Mouse (Mus musculus) midbrain, postnatal 0 days (tissue): ENCODE data around the gene Guca1b. TPM values are rescaled to one million over a fixed set of nuclear protein-coding genes. Genes with fewer than 3 reads are reported as not detected.

Experiments used
- ATAC-seq: fragments of 200-750 bp; cut with Nextera tagmentation; 2 replicates; pipeline ENCODE4 v1.8.0; 2017; ENCODE audit warnings: moderate number of reproducible peaks, mild to moderate bottlenecking, moderate TSS enrichment, moderate library complexity; ENCODE audit not compliant: low FRiP score
- DNase-seq: peaks from one replicate; pipeline ENCODE4 v3.0.0-alpha.2; 2015; ENCODE audit warnings: low spot score
- H3K27ac ChIP-seq: fragments of 300-500 bp; sonication (generic); 2 replicates; pipeline ENCODE4 v1.5.1; 2014; ENCODE audit warnings: low read depth, mild to moderate bottlenecking, low read length, mixed read lengths
- H3K27me3 ChIP-seq: fragments of 300-500 bp; sonication (generic); 2 replicates; pipeline ENCODE4 v1.6.1; 2014; ENCODE audit warnings: low read length, control low read depth, mixed read lengths; ENCODE audit not compliant: insufficient read depth
- H3K36me3 ChIP-seq: fragments of 300-500 bp; sonication (generic); 2 replicates; pipeline ENCODE4 v1.6.1; 2014; ENCODE audit warnings: low read length, control low read depth, mixed read lengths; ENCODE audit not compliant: insufficient read depth
- H3K4me1 ChIP-seq: fragments of 300-500 bp; sonication (generic); 2 replicates; pipeline ENCODE4 v1.6.1; 2014; ENCODE audit warnings: mild to moderate bottlenecking, control low read depth, antibody characterized with exemption, low read length, mixed read lengths; ENCODE audit not compliant: insufficient read depth
- H3K4me2 ChIP-seq: fragments of 300-500 bp; sonication (generic); 2 replicates; pipeline ENCODE4 v1.6.1; 2014; ENCODE audit warnings: low read depth, mild to moderate bottlenecking, low read length, mixed read lengths; ENCODE audit not compliant: poor library complexity, severe bottlenecking
- H3K4me3 ChIP-seq: fragments of 300-500 bp; sonication (generic); 2 replicates; pipeline ENCODE4 v1.5.1; 2014; ENCODE audit warnings: low read depth, mild to moderate bottlenecking, low read length, moderate library complexity
- H3K9ac ChIP-seq: fragments of 300-500 bp; sonication (generic); replicated peaks from 2 replicates; pipeline ENCODE4 v1.6.1; 2014; ENCODE audit warnings: mild to moderate bottlenecking, low read length, moderate library complexity, mixed read lengths; ENCODE audit not compliant: poor library complexity, severe bottlenecking
- H3K9me3 ChIP-seq: fragments of 300-500 bp; sonication (generic); 2 replicates; pipeline ENCODE4 v1.6.1; 2016; ENCODE audit warnings: low read length, control low read depth
- CTCF ChIP-seq: IDR thresholded peaks from 2 replicates; pipeline ENCODE4 v1.5.1; 2016; ENCODE audit warnings: antibody characterized with exemption, mild to moderate bottlenecking
- WGBS: fragments of 180-500 bp; shearing (Covaris S2); extraction: QIAGEN DNeasy Blood & Tissue Kit; methylation state at CpG from one replicate; pipeline ENCODE4 v1.1.7; 2014; 5-methylcytosine and 5-hydroxymethylcytosine counted together
- polyA plus RNA-seq: library from polyadenylated mRNA; unstranded; fragments of >200 nt; fragmentation: Nextera tagmentation; extraction: Ambion mirVana; gene quantifications from 2 replicates; pipeline ENCODE4 v1.2.1, GENCODE M21; 2015
- total RNA-seq: library from RNA; depleted of rRNA; stranded (reverse); fragments of >200 nt; gene quantifications from 2 replicates; pipeline ENCODE4 v1.2.3, GENCODE M21; 2014

Gene Guca1b
- total and polyA plus RNA-seq, 2 experiments from 2014 or later = 0.31 TPM; not detected in 1

DNA sequence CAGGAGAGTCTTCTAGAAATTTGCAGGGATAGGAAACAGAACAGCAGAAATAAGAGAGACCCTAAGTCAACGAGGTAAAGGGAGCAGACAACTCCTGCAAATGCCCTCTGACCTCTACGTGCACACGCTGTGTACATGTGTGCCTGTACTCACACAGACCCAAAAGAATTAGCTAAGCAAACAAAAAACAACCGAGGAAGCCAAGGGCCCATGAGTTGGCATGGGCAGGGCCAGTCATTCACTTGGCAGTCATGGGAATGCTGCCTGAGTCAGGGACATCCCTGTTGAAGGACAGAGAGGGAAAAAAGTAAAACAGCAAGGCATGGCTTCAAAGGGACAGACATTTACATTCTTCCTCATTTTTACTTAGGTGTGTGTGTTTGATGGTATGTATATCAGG is 1.9 kb upstream of the Guca1b start:
- 85% methylated on average over 4 of the region's 4 CpGs for WGBS
- DNase-seq (no peak), ATAC-seq (no peak)
- no peaks in the 10 kb centered on the region for H3K9me3 ChIP-seq
- no peak overlapping the region for H3K4me2 ChIP-seq
- H3K4me1 ChIP-seq = no peaks in the 10 kb centered on the region
- no peak overlapping the region for H3K27ac ChIP-seq
- no peak for TF ChIP-seq CTCF
- peaks cover 14% of the 10 kb centered on the region for H3K36me3 ChIP-seq
- H3K9ac ChIP-seq = no peak overlapping the region
- H3K27me3 ChIP-seq = no peaks in the 10 kb centered on the region
- no peak overlapping the region for H3K4me3 ChIP-seq

DNA sequence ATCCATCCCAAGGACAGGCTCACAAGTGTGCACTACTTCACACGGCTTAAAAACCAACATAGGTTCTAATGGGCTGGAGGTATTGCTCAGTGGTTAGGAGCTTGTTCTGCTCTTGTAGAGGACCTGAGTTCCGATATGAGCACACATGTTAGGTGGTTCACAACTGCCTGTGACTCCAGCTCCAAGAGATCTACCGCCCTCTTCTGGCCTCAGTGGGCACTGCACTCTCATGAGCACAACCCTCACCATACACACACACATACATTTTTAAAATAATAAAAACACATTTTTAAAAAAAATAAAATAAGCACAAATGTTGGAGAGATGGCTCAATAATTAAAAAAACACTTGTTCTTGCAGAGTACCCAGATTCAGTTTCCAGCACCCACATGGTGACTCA is 1.1 kb upstream of the Guca1b start:
- no peak for ATAC-seq
- Histone ChIP-seq H3K9ac (no peak overlapping the region), H3K4me2 (no peak overlapping the region), H3K9me3 (no peaks in the 10 kb centered on the region), H3K27me3 (no peaks in the 10 kb centered on the region), H3K4me1 (no peaks in the 10 kb centered on the region), H3K27ac (no peak overlapping the region), H3K36me3 (peaks cover 8% of the 10 kb centered on the region; the same call in 1 of the 2 replicates), H3K4me3 (no peak overlapping the region)
- no peak for DNase-seq
- TF ChIP-seq CTCF = peak; percentile 19; the same call in 1 of the 2 replicates
- 92% methylated on average over 3 of the region's 3 CpGs for WGBS

DNA sequence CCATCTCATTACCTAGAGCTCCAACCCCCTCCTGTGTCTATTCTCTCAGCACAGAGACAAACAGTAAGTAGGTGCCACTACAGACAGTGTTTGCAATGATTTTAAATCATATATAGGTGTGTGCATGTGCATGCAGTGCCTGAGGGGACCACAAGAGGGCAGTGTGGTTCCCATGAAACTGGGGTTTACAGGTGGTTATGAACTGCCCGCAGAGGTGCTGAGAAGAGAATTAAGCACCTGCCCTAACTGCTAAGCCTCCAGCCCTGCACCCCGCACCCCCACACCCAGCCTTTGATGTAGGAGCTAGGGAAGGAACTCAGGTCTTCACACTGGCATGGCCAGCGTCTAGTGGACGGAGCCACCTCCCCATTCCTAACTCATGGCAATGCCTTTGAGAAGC is 1.5 kb downstream of the Guca1b start:
- Histone ChIP-seq H3K27ac (no peak overlapping the region), H3K9ac (no peak overlapping the region), H3K4me3 (no peak overlapping the region), H3K4me1 (no peaks in the 10 kb centered on the region), H3K27me3 (no peaks in the 10 kb centered on the region), H3K9me3 (no peaks in the 10 kb centered on the region), H3K4me2 (no peak overlapping the region), H3K36me3 (no peaks in the 10 kb centered on the region)
- peak; percentile 79 for TF ChIP-seq CTCF
- 67% methylated on average over 4 of the region's 4 CpGs for WGBS
- no peak for ATAC-seq
- peak; percentile 25 for DNase-seq

DNA sequence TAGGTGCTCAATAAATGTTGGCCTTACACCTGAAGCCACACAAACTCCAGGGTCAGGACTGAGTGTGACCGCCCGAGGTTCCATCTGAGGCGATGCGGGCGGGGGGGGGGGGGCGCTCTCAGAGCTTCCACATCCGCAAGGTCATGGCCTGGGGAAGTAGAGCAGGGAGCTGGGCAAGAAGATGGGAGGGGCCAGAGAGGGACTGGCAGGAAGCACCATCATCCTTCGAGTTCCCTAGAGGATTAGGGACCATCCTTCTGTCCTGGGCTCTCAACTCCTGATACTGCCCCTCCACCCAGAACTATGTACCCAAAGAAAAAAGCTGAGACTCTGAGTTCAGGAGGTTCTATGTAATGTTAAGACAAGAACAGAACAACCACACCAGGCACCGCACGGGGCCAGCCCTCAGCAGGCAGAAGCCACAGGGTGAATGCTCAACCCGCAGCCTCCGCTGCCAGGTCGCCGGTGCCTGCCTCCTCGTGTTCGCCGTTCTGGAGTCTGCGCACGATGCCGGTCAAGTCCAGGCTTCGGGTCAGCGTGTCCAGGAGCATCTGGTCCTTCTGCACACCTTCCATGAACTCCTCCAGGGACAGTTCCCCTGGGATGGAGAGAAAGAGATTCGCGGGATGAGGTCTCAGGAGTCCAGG is 9.2 kb downstream of the Guca1b start:
- H3K9me3 ChIP-seq = no peaks in the 10 kb centered on the region
- no peaks in the 10 kb centered on the region for H3K4me1 ChIP-seq
- peaks cover 14% of the 10 kb centered on the region; the same call in 1 of the 2 replicates for H3K27me3 ChIP-seq
- H3K9ac ChIP-seq = 0 out of 2 replicates have a peak overlapping the region, but pooled peaks have one; percentile 13
- no peak for DNase-seq
- H3K36me3 ChIP-seq = no peaks in the 10 kb centered on the region
- no peak overlapping the region for H3K27ac ChIP-seq
- H3K4me3 ChIP-seq = peak overlapping the region; percentile 10; the same call in 1 of the 2 replicates
- no peak for TF ChIP-seq CTCF
- peak overlapping the region; percentile 32 for H3K4me2 ChIP-seq
- ATAC-seq = no peak
- WGBS = 24% methylated on average over 23 of the region's 24 CpGs

DNA sequence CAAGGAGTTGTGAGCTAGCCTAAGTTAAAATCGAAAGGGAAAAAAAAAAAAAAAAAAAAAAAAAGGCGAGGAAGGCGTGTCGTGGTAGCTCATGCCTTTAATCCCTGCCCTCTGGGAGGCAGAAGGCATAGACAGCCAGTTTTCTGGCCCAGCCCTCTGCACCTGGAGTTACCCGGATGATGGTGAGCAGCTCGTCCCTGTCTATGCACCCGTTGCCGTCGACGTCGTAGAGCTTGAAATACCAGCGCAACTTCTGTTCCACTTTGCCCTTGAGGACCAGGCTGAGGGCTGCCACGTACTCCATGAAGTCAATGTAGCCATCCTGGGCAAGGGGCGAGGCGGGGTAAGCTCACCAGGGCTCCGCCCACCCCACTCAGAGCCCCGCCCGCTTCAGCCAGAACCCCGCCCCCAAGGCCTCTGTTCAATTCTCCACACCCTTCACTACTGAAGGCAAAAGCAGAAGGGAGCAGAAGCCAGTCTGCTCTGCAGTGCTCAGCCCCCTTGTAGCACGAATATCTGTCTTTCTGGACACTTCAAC is 10.3 kb downstream of the Guca1b start:
- Histone ChIP-seq H3K9me3 (no peaks in the 10 kb centered on the region), H3K27me3 (peaks cover 14% of the 10 kb centered on the region; the same call in 1 of the 2 replicates), H3K9ac (no peak overlapping the region), H3K27ac (no peak overlapping the region), H3K4me1 (no peaks in the 10 kb centered on the region), H3K4me2 (peak overlapping the region; percentile 32), H3K36me3 (no peaks in the 10 kb centered on the region), H3K4me3 (0 out of 2 replicates have a peak overlapping the region, but pooled peaks have one; percentile 5)
- WGBS = 2% methylated on average over 18 of the region's 20 CpGs
- TF ChIP-seq CTCF = no peak
- peak; percentile 44; the same call in 1 of the 2 replicates for ATAC-seq
- peak; percentile 21 for DNase-seq

DNA sequence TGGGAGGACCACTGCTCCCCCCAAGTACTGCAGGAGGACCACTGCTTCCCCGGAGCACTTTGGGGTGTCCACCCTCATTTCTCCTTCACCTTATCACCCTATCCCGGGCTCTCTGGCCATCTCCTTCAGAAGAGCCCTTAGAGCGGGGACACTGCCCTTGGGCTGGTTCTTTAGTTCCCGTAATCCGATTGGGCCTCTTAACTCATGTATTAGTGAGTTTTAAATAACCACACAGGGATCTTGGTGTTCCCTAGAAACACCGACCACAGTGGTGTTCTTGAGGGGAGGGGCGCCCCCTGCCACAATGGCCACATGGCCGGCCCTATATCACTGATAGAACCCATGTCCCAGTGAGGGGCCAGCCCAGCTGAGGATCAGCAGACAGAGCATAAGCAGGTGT is 13.9 kb downstream of the Guca1b start:
- ATAC-seq = no peak

More for the DNA sequence above, 13.9 kb downstream of the Guca1b start:
- TF ChIP-seq CTCF = no peak
- Histone ChIP-seq H3K27me3 (peaks cover 14% of the 10 kb centered on the region; the same call in 1 of the 2 replicates), H3K9ac (no peak overlapping the region), H3K4me1 (no peaks in the 10 kb centered on the region), H3K36me3 (no peaks in the 10 kb centered on the region), H3K4me2 (no peak overlapping the region), H3K9me3 (no peaks in the 10 kb centered on the region), H3K4me3 (no peak overlapping the region), H3K27ac (no peak overlapping the region)
- no peak for DNase-seq
- WGBS = 84% methylated on average over 8 of the region's 8 CpGs
